Mouse (Mus musculus) kidney, adult 2 months (tissue): Measurements from ENCODE around the gene 2810021J22Rik. TPM values are rescaled to one million over a fixed set of nuclear protein-coding genes. Genes with fewer than 3 reads are reported as not detected.

Experiments used
- DNase-seq: peaks from one replicate; pipeline ENCODE4 v3.0.0; 2021
- H3K27ac ChIP-seq: fragments of 200-500 bp; 2 replicates; pipeline ENCODE4 v1.5.1; 2012; ENCODE audit warnings: low read depth, low read length, control low read depth, inconsistent platforms; ENCODE audit not compliant: insufficient read depth
- H3K27me3 ChIP-seq: fragments of 200-500 bp; replicated peaks from 2 replicates; pipeline ENCODE4 v1.6.1; 2012; ENCODE audit warnings: mild to moderate bottlenecking, moderate library complexity, low read length, inconsistent platforms; ENCODE audit not compliant: control insufficient read depth, insufficient read depth
- H3K36me3 ChIP-seq: fragments of 200-500 bp; 2 replicates; pipeline ENCODE4 v1.6.1; 2012; ENCODE audit warnings: mild to moderate bottlenecking, moderate library complexity, low read length, inconsistent platforms; ENCODE audit not compliant: control insufficient read depth, insufficient read depth
- H3K4me1 ChIP-seq: fragments of 200-500 bp; 2 replicates; pipeline ENCODE4 v1.6.1; 2011; ENCODE audit warnings: low read length; ENCODE audit not compliant: control insufficient read depth, insufficient read depth
- H3K4me3 ChIP-seq: fragments of 200-500 bp; 2 replicates; pipeline ENCODE4 v1.5.1; 2011; ENCODE audit warnings: mild to moderate bottlenecking, low read depth, low read length, control low read depth; ENCODE audit not compliant: insufficient read depth
- CTCF ChIP-seq: fragments of 200-500 bp; conservative IDR thresholded peaks from 2 replicates; pipeline ENCODE4 v1.5.1; 2011; ENCODE audit warnings: low read depth, mild to moderate bottlenecking, control low read depth, low read length, moderate library complexity, mixed read lengths; ENCODE audit not compliant: insufficient read depth, insufficient read length
- POLR2A ChIP-seq: fragments of 200-500 bp; IDR thresholded peaks from one replicate; pipeline ENCODE4 v1.6.1; 2011; ENCODE audit warnings: low read depth, low read length, control low read depth
- WGBS: fragments of 180-500 bp; shearing (Covaris S2); methylation state at CpG from one replicate; pipeline ENCODE4 v1.1.7; 2018; 5-methylcytosine and 5-hydroxymethylcytosine counted together
- polyA plus RNA-seq: library from polyadenylated mRNA; depleted of rRNA; stranded (reverse); fragments of >200 nt; gene quantifications from 2 replicates; pipeline ENCODE4 v1.2.3, GENCODE M21; 2012

2810021J22Rik gene
- polyA plus RNA-seq, 1 experiment: 3.7 TPM

- DNase-seq: no peak
- H3K4me1 ChIP-seq: peaks cover 3% of the 10 kb centered on the region; the same call in 1 of the 2 replicates
- no peak overlapping the region for H3K4me3 ChIP-seq
- TF ChIP-seq CTCF (no peak), POLR2A (no peak)
- peaks cover 2% of the 10 kb centered on the region; the same call in 1 of the 2 replicates for H3K36me3 ChIP-seq
- H3K27me3 ChIP-seq: no peaks in the 10 kb centered on the region
- no peak overlapping the region for H3K27ac ChIP-seq
Observed at GRCm38 (mm10) chr11:58901080-58901479, 34.1 kb downstream of the 2810021J22Rik start.

- DNase-seq: peak; percentile 98
- under 1% methylated on average over 40 of the region's 40 CpGs for WGBS
- peaks cover 3% of the 10 kb centered on the region; the same call in 1 of the 2 replicates for H3K4me1 ChIP-seq
- no peaks in the 10 kb centered on the region for H3K36me3 ChIP-seq
- peak within 1 kb of the TSS; percentile 74 for H3K27ac ChIP-seq
- TF ChIP-seq POLR2A (no peak), CTCF (no peak)
- no peaks in the 10 kb centered on the region for H3K27me3 ChIP-seq
- H3K4me3 ChIP-seq: peak within 1 kb of the TSS; percentile 81
Observed at GRCm38 (mm10) chr11:58903511-58904409, 36.7 kb downstream of the 2810021J22Rik start, which contains the start of gene Zfp39. Gene Zfp39, minus strand, starts transcription at chr11:58904225.

- 1% methylated on average over 8 of the region's 8 CpGs for WGBS
- Histone ChIP-seq H3K4me1 (peaks cover 3% of the 10 kb centered on the region; the same call in 1 of the 2 replicates), H3K27ac (peak overlapping the region; percentile 68; the same call in 1 of the 2 replicates), H3K27me3 (no peaks in the 10 kb centered on the region), H3K4me3 (peak overlapping the region; percentile 81), H3K36me3 (no peaks in the 10 kb centered on the region)
- TF ChIP-seq POLR2A: no peak
- no peak for TF ChIP-seq CTCF
- DNase-seq: no peak
Observed at GRCm38 (mm10) chr11:58904410-58904718, 37.3 kb downstream of the 2810021J22Rik start.

GRCm38 (mm10) chr11:58904838-58905237, 37.8 kb downstream of the 2810021J22Rik start:
- H3K36me3 ChIP-seq: no peaks in the 10 kb centered on the region
- peaks cover 3% of the 10 kb centered on the region; the same call in 1 of the 2 replicates for H3K4me1 ChIP-seq
- no peaks in the 10 kb centered on the region for H3K27me3 ChIP-seq
- no peak overlapping the region for H3K27ac ChIP-seq
- no peak overlapping the region for H3K4me3 ChIP-seq
- peak; percentile 33 for DNase-seq
- whole genome bisulfite sequencing: 63% methylated on average over 6 of the region's 6 CpGs
- TF ChIP-seq POLR2A (no peak), CTCF (no peak)

- no peak overlapping the region for H3K27ac ChIP-seq
- H3K36me3 ChIP-seq: no peaks in the 10 kb centered on the region
- no peak for DNase-seq
- 94% methylated on average over 1 of the region's 1 CpGs for WGBS
- no peak overlapping the region for H3K4me3 ChIP-seq
- H3K4me1 ChIP-seq: peaks cover 5% of the 10 kb centered on the region; the same call in 1 of the 2 replicates
- TF ChIP-seq CTCF (no peak), POLR2A (no peak)
- H3K27me3 ChIP-seq: no peaks in the 10 kb centered on the region
Observed at GRCm38 (mm10) chr11:58913776-58914175, 46.8 kb downstream of the 2810021J22Rik start.

GRCm38 (mm10) chr11:58914461-58915028, 47.5 kb downstream of the 2810021J22Rik start:
- Histone ChIP-seq H3K4me1 (peaks cover 5% of the 10 kb centered on the region; the same call in 1 of the 2 replicates), H3K27ac (peak overlapping the region; percentile 56), H3K4me3 (peak overlapping the region; percentile 53), H3K27me3 (no peaks in the 10 kb centered on the region), H3K36me3 (no peaks in the 10 kb centered on the region)
- peak; percentile 57 for DNase-seq
- TF ChIP-seq CTCF: no peak; the same call in 1 of the 2 replicates
- no peak for TF ChIP-seq POLR2A
- 9% methylated on average over 17 of the region's 17 CpGs for WGBS
